Mouse (Mus musculus) testis, adult 2 months (tissue): ENCODE measurements around the gene Hoxb6.

Experiments
- CTCF ChIP-seq: fragments of 200-500 bp; IDR thresholded peaks from 2 replicates; pipeline ENCODE4 v1.5.1; 2012; ENCODE audit warnings: low read depth, mild to moderate bottlenecking, inconsistent platforms, low read length, moderate library complexity; ENCODE audit not compliant: control insufficient read depth, insufficient read depth, insufficient replicate concordance
- POLR2A ChIP-seq: fragments of 200-500 bp; IDR thresholded peaks from 2 replicates; pipeline ENCODE4 v1.6.1; 2012; ENCODE audit warnings: low read depth, mild to moderate bottlenecking, inconsistent platforms, low read length, moderate library complexity; ENCODE audit not compliant: control insufficient read depth

- TF ChIP-seq POLR2A (no peak), CTCF (no peak)
These were observed 5.2 kb downstream of the Hoxb6 start for GRCm38 (mm10) chr11:96297428-96297827.
